Mouse (Mus musculus) C2C12 (cell line): ENCODE data around the gene Exoc8.

Experiments
- CEBPB ChIP-seq: IDR thresholded peaks from one replicate; pipeline ENCODE4 v1.6.1; 2011; ENCODE audit warnings: low read depth, mild to moderate bottlenecking, control low read depth, moderate library complexity
- CTCF ChIP-seq: IDR thresholded peaks from one replicate; pipeline ENCODE4 v1.5.1; 2011; ENCODE audit not compliant: control insufficient read depth, insufficient read depth, insufficient read length
- MYOG ChIP-seq: IDR thresholded peaks from one replicate; pipeline ENCODE4 v1.6.1; 2011; ENCODE audit not compliant: control insufficient read depth, insufficient read length; ENCODE audit errors: extremely low read depth

GRCm38 (mm10) chr8:124872081-124872480 lies 25.4 kb downstream of the Exoc8 start:
- TF ChIP-seq CTCF = no peak
- TF ChIP-seq MYOG = no peak
- TF ChIP-seq CEBPB = no peak
